Mouse (Mus musculus): ENCODE measurements at regions not wholly inside any gene's neighbourhood (a gene's known extent, or its start where the extent isn't known, plus 50 kb on each side); places are given as distances from the start of the nearest gene placed in this dataset.

- no peaks in the 10 kb centered on the region for H3K4me1 ChIP-seq (ENCODE audit: control insufficient read depth, insufficient read depth)
- DNase-seq (ENCODE audit: low spot score) (no peak), ATAC-seq (ENCODE audit: insufficient read depth, low read depth) (no peak)
- TF ChIP-seq CTCF (IDR thresholded peaks at IDR 0.05; ENCODE audit: low read depth), result no peak
- no peak for TF ChIP-seq EP300 (IDR thresholded peaks at IDR 0.05; ENCODE audit: low read depth)
- H3K36me3 ChIP-seq (replicated peaks; ENCODE audit: control insufficient read depth, insufficient read depth, low read length), result no peaks in the 10 kb centered on the region
- no peak overlapping the region for H3K4me2 ChIP-seq (ENCODE audit: low read depth, low read length)
- H3K4me3 ChIP-seq (ENCODE audit: low read depth, low read length), result no peak overlapping the region
- H3K9me3 ChIP-seq (replicated peaks; ENCODE audit: control insufficient read depth, low read length), result no peaks in the 10 kb centered on the region
- WGBS, result 79% methylated on average over 6 of the region's 6 CpGs
- H3K9ac ChIP-seq (replicated peaks; ENCODE audit: low read depth, low read length), result no peak overlapping the region
- no peak overlapping the region for H3K27ac ChIP-seq (ENCODE audit: low read depth)
- no peaks in the 10 kb centered on the region for H3K27me3 ChIP-seq (ENCODE audit: control insufficient read depth, insufficient read depth, low read length)
Measured at GRCm38 (mm10) chr11:18604836-18605235, 413.9 kb downstream of the Meis1 start.

GRCm38 (mm10) chr11:18601568-18602182 lies 417.1 kb downstream of the Meis1 start:
- Histone ChIP-seq H3K4me3 (ENCODE audit: low read depth, low read length) (no peak overlapping the region), H3K36me3 (replicated peaks; ENCODE audit: control insufficient read depth, insufficient read depth, low read length) (no peaks in the 10 kb centered on the region), H3K9me3 (replicated peaks; ENCODE audit: control insufficient read depth, low read length) (no peaks in the 10 kb centered on the region), H3K9ac (replicated peaks; ENCODE audit: low read depth, low read length) (no peak overlapping the region), H3K27ac (ENCODE audit: low read depth) (no peak overlapping the region), H3K4me1 (ENCODE audit: control insufficient read depth, insufficient read depth) (0 out of 2 replicates have a peak, but pooled peaks cover 8% of the 10 kb centered on the region), H3K27me3 (ENCODE audit: control insufficient read depth, insufficient read depth, low read length) (no peaks in the 10 kb centered on the region), H3K4me2 (ENCODE audit: low read depth, low read length) (no peak overlapping the region)
- no peak for DNase-seq (ENCODE audit: low spot score)
- ATAC-seq (ENCODE audit: insufficient read depth, low read depth), result no peak
- TF ChIP-seq EP300 (IDR thresholded peaks at IDR 0.05; ENCODE audit: low read depth) (no peak), CTCF (IDR thresholded peaks at IDR 0.05; ENCODE audit: low read depth) (no peak)
- WGBS, result 70% methylated on average over 6 of the region's 6 CpGs

- no peak overlapping the region for H3K4me2 ChIP-seq (ENCODE audit: low read depth, low read length)
- no peak overlapping the region for H3K27ac ChIP-seq (ENCODE audit: low read depth)
- H3K4me3 ChIP-seq (ENCODE audit: low read depth, low read length), result no peak overlapping the region
- no peak for DNase-seq (ENCODE audit: low spot score)
- H3K9me3 ChIP-seq (replicated peaks; ENCODE audit: control insufficient read depth, low read length), result no peaks in the 10 kb centered on the region
- H3K36me3 ChIP-seq (replicated peaks; ENCODE audit: control insufficient read depth, insufficient read depth, low read length), result no peaks in the 10 kb centered on the region
- WGBS, result 33% methylated on average over 3 of the region's 3 CpGs
- no peaks in the 10 kb centered on the region for H3K27me3 ChIP-seq (ENCODE audit: control insufficient read depth, insufficient read depth, low read length)
- H3K4me1 ChIP-seq (ENCODE audit: control insufficient read depth, insufficient read depth), result peaks cover 15% of the 10 kb centered on the region; the same call in 1 of the 2 replicates
- H3K9ac ChIP-seq (replicated peaks; ENCODE audit: low read depth, low read length), result no peak overlapping the region
- ATAC-seq (ENCODE audit: insufficient read depth, low read depth), result no peak
- TF ChIP-seq CTCF (IDR thresholded peaks at IDR 0.05; ENCODE audit: low read depth) (no peak), EP300 (IDR thresholded peaks at IDR 0.05; ENCODE audit: low read depth) (no peak)
Measured at GRCm38 (mm10) chr11:18598349-18598748, 420.4 kb downstream of the Meis1 start.

GRCm38 (mm10) chr11:18596996-18597395 lies 421.8 kb downstream of the Meis1 start:
- H3K27me3 ChIP-seq (ENCODE audit: control insufficient read depth, insufficient read depth, low read length), result no peaks in the 10 kb centered on the region
- no peak overlapping the region for H3K9ac ChIP-seq (replicated peaks; ENCODE audit: low read depth, low read length)
- H3K27ac ChIP-seq (ENCODE audit: low read depth), result no peak overlapping the region

GRCm38 (mm10) chr11:18590487-18590886 lies 428.3 kb downstream of the Meis1 start:
- ATAC-seq (ENCODE audit: insufficient read depth, low read depth), result no peak
- H3K27ac ChIP-seq (ENCODE audit: low read depth), result no peak overlapping the region
- H3K9me3 ChIP-seq (replicated peaks; ENCODE audit: control insufficient read depth, low read length), result no peaks in the 10 kb centered on the region
- no peak for TF ChIP-seq EP300 (IDR thresholded peaks at IDR 0.05; ENCODE audit: low read depth)
- TF ChIP-seq CTCF (IDR thresholded peaks at IDR 0.05; ENCODE audit: low read depth), result no peak
- no peaks in the 10 kb centered on the region for H3K27me3 ChIP-seq (ENCODE audit: control insufficient read depth, insufficient read depth, low read length)
- 84% methylated on average over 1 of the region's 1 CpGs for WGBS
- no peak overlapping the region for H3K4me2 ChIP-seq (ENCODE audit: low read depth, low read length)
- H3K36me3 ChIP-seq (replicated peaks; ENCODE audit: control insufficient read depth, insufficient read depth, low read length), result no peaks in the 10 kb centered on the region
- no peak overlapping the region for H3K4me3 ChIP-seq (ENCODE audit: low read depth, low read length)
- no peak for DNase-seq (ENCODE audit: low spot score)
- peaks cover 4% of the 10 kb centered on the region; the same call in 1 of the 2 replicates for H3K4me1 ChIP-seq (ENCODE audit: control insufficient read depth, insufficient read depth)
- H3K9ac ChIP-seq (replicated peaks; ENCODE audit: low read depth, low read length), result no peak overlapping the region

More at GRCm38 (mm10) chr11:18596996-18597395, 421.8 kb downstream of the Meis1 start:
- Histone ChIP-seq H3K36me3 (replicated peaks; ENCODE audit: control insufficient read depth, insufficient read depth, low read length) (no peaks in the 10 kb centered on the region), H3K4me2 (ENCODE audit: low read depth, low read length) (no peak overlapping the region), H3K9me3 (replicated peaks; ENCODE audit: control insufficient read depth, low read length) (no peaks in the 10 kb centered on the region), H3K4me1 (ENCODE audit: control insufficient read depth, insufficient read depth) (peaks cover 15% of the 10 kb centered on the region; the same call in 1 of the 2 replicates), H3K4me3 (ENCODE audit: low read depth, low read length) (no peak overlapping the region)
- 27% methylated on average over 4 of the region's 4 CpGs for WGBS
- ATAC-seq (ENCODE audit: insufficient read depth, low read depth) (no peak), DNase-seq (ENCODE audit: low spot score) (no peak)
- TF ChIP-seq EP300 (IDR thresholded peaks at IDR 0.05; ENCODE audit: low read depth) (no peak), CTCF (IDR thresholded peaks at IDR 0.05; ENCODE audit: low read depth) (no peak)

GRCm38 (mm10) chr11:18586468-18586867 lies 432.3 kb downstream of the Meis1 start:
- no peaks in the 10 kb centered on the region for H3K9me3 ChIP-seq (replicated peaks; ENCODE audit: control insufficient read depth, low read length)
- no peaks in the 10 kb centered on the region for H3K27me3 ChIP-seq (ENCODE audit: control insufficient read depth, insufficient read depth, low read length)
- no peak for TF ChIP-seq CTCF (IDR thresholded peaks at IDR 0.05; ENCODE audit: low read depth)
- TF ChIP-seq EP300 (IDR thresholded peaks at IDR 0.05; ENCODE audit: low read depth), result no peak
- WGBS, result 54% methylated on average over 3 of the region's 3 CpGs
- DNase-seq (ENCODE audit: low spot score) (no peak), ATAC-seq (ENCODE audit: insufficient read depth, low read depth) (no peak)
- no peak overlapping the region for H3K9ac ChIP-seq (replicated peaks; ENCODE audit: low read depth, low read length)
- no peak overlapping the region for H3K4me2 ChIP-seq (ENCODE audit: low read depth, low read length)
- no peak overlapping the region for H3K27ac ChIP-seq (ENCODE audit: low read depth)
- no peak overlapping the region for H3K4me3 ChIP-seq (ENCODE audit: low read depth, low read length)
- peaks cover 11% of the 10 kb centered on the region; the same call in 1 of the 2 replicates for H3K4me1 ChIP-seq (ENCODE audit: control insufficient read depth, insufficient read depth)
- no peaks in the 10 kb centered on the region for H3K36me3 ChIP-seq (replicated peaks; ENCODE audit: control insufficient read depth, insufficient read depth, low read length)
